Mouse (Mus musculus): ENCODE data around the gene Ppm1n.

- TF ChIP-seq POLR2A (IDR thresholded peaks at IDR 0.05; ENCODE audit: low read depth, low read length) (no peak), CTCF (IDR thresholded peaks at IDR 0.05; ENCODE audit: extremely low read depth, insufficient read length, insufficient replicate concordance, low read depth, low read length) (no peak)
These were observed 36.0 kb downstream of the Ppm1n start for GRCm38 (mm10) chr7:19243858-19244257.
